ENCODE assay signal across 11 mouse cellular contexts in genomic region chr8:91551166-91551765, GRCm38 (mm10).
DNase-seq lines count a peak whose midpoint lies in the region; ATAC-seq and TF ChIP-seq lines count a peak whose summit lies in the region.
"Had no signal": no experiment of that assay in that cellular context is flagged by ENCODE, and none has a peak within 500 bp of the region (broad histone marks: within the 10 kb centered on the region; RNA-seq: fewer than 3 reads in every experiment).

No protein-coding gene starts in this region.

- no peaks in the 10 kb centered on the region for H3K9me3 ChIP-seq in forebrain, postnatal 0 days (ENCODE audit: low read length)
- no peaks in the 10 kb centered on the region for H3K9me3 ChIP-seq in forebrain, embryonic 15.5 days
- H3K9me3 ChIP-seq in liver, embryonic 12.5 days (replicated peaks) = no peaks in the 10 kb centered on the region
- H3K9me3 ChIP-seq in hindbrain, embryonic 16.5 days (ENCODE audit: control insufficient read depth, low read length) = no peaks in the 10 kb centered on the region
- H3K9me3 ChIP-seq: intestine, embryonic 15.5 days; limb, embryonic 10.5 days had no signal

- H3K4me2 ChIP-seq in forebrain, postnatal 0 days (ENCODE audit: low read depth) = no peak overlapping the region
- no peak overlapping the region for H3K4me2 ChIP-seq in forebrain, embryonic 15.5 days (replicated peaks)
- H3K4me2 ChIP-seq in liver, embryonic 12.5 days = no peak overlapping the region
- no peak overlapping the region for H3K4me2 ChIP-seq in hindbrain, embryonic 16.5 days (ENCODE audit: low read length)
- H3K4me2 ChIP-seq: intestine, embryonic 15.5 days; lung, embryonic 14.5 days had no signal

- H3K9ac ChIP-seq in forebrain, postnatal 0 days = no peak overlapping the region
- no peak overlapping the region for H3K9ac ChIP-seq in forebrain, embryonic 15.5 days (replicated peaks)
- no peak overlapping the region for H3K9ac ChIP-seq in liver, adult 2 months (ENCODE audit: low read depth, low read length)
- no peak overlapping the region for H3K9ac ChIP-seq in liver, embryonic 12.5 days
- no peak overlapping the region for H3K9ac ChIP-seq in hindbrain, embryonic 16.5 days (ENCODE audit: low read depth, low read length)
- H3K9ac ChIP-seq: intestine, embryonic 15.5 days; lung, embryonic 14.5 days had no signal

- no peak for TF ChIP-seq POLR2A in liver, adult 2 months (IDR thresholded peaks at IDR 0.05; ENCODE audit: extremely low read depth, insufficient read depth, low read length)
- no peak for TF ChIP-seq POLR2A in cerebellum, adult 2 months (IDR thresholded peaks at IDR 0.05; ENCODE audit: borderline replicate concordance, insufficient read depth, low read length)

- H3K27me3 ChIP-seq in forebrain, postnatal 0 days (ENCODE audit: insufficient read depth, low read length) = no peaks in the 10 kb centered on the region
- H3K27me3 ChIP-seq in forebrain, embryonic 15.5 days = no peaks in the 10 kb centered on the region
- no peaks in the 10 kb centered on the region for H3K27me3 ChIP-seq in liver, adult 2 months (ENCODE audit: control insufficient read depth, insufficient read depth, low read length)
- no peaks in the 10 kb centered on the region for H3K27me3 ChIP-seq in liver, embryonic 12.5 days (replicated peaks)
- H3K27me3 ChIP-seq in cerebellum, adult 2 months (ENCODE audit: control insufficient read depth, insufficient read depth, low read length) = no peaks in the 10 kb centered on the region
- no peaks in the 10 kb centered on the region for H3K27me3 ChIP-seq in hindbrain, embryonic 16.5 days (replicated peaks; ENCODE audit: control insufficient read depth, insufficient read depth, low read length)
- H3K27me3 ChIP-seq: intestine, embryonic 15.5 days had no signal

- peak; percentile 36; the same call in 1 of the 2 replicates for ATAC-seq in forebrain, postnatal 0 days
- no peak; the same call in 1 of the 2 replicates for ATAC-seq in forebrain, embryonic 15.5 days (replicated peaks)
- no peak for ATAC-seq in liver, embryonic 12.5 days
- ATAC-seq in hindbrain, embryonic 16.5 days = peak; percentile 70
- ATAC-seq in granulocyte monocyte progenitor cell, adult 5-6 weeks (replicated peaks; ENCODE audit: poor library complexity, severe bottlenecking) = no peak
- ATAC-seq: intestine, embryonic 15.5 days had no signal

- H3K27ac ChIP-seq in forebrain, postnatal 0 days (ENCODE audit: low read depth, low read length) = peak overlapping the region; percentile 54; the same call in 1 of the 2 replicates
- H3K27ac ChIP-seq in forebrain, embryonic 15.5 days (replicated peaks) = no peak overlapping the region
- H3K27ac ChIP-seq in liver, adult 2 months (replicated peaks; ENCODE audit: insufficient read depth, low read depth, low read length) = no peak overlapping the region
- no peak overlapping the region for H3K27ac ChIP-seq in liver, embryonic 12.5 days
- peak overlapping the region; percentile 44; the same call in 1 of the 2 replicates for H3K27ac ChIP-seq in cerebellum, adult 2 months (ENCODE audit: insufficient read depth, low read length)
- H3K27ac ChIP-seq in hindbrain, embryonic 16.5 days (ENCODE audit: low read depth, low read length) = peak overlapping the region; percentile 66; the same call in 1 of the 2 replicates
- H3K27ac ChIP-seq: intestine, embryonic 15.5 days; limb, embryonic 10.5 days had no signal

- no peak for DNase-seq in forebrain, postnatal 0 days
- peak; percentile 52 for DNase-seq in liver, adult 2 months (ENCODE audit: extremely low read depth, low read depth, low spot score)
- peak; percentile 56 to 59 for DNase-seq in cerebellum, adult 2 months
- no peak for DNase-seq in lung, postnatal 4 days
- DNase-seq: lung, embryonic 14.5 days had no signal

- 0 out of 2 replicates have a peak, but pooled peaks cover 8% of the 10 kb centered on the region for H3K4me1 ChIP-seq in forebrain, postnatal 0 days (ENCODE audit: insufficient read depth)
- peaks cover 25% of the 10 kb centered on the region for H3K4me1 ChIP-seq in forebrain, embryonic 15.5 days
- H3K4me1 ChIP-seq in liver, adult 2 months (ENCODE audit: control insufficient read depth, insufficient read depth, low read length) = no peaks in the 10 kb centered on the region
- H3K4me1 ChIP-seq in liver, embryonic 12.5 days = peaks cover 6% of the 10 kb centered on the region; the same call in 1 of the 2 replicates
- H3K4me1 ChIP-seq in cerebellum, adult 2 months (ENCODE audit: control insufficient read depth, insufficient read depth, low read length) = peaks cover 40% of the 10 kb centered on the region
- peaks cover 20% of the 10 kb centered on the region for H3K4me1 ChIP-seq in hindbrain, embryonic 16.5 days (ENCODE audit: control insufficient read depth, insufficient read depth, low read depth, low read length)
- H3K4me1 ChIP-seq: intestine, embryonic 15.5 days had no signal

- no peaks in the 10 kb centered on the region for H3K36me3 ChIP-seq in forebrain, postnatal 0 days (ENCODE audit: insufficient read depth)
- H3K36me3 ChIP-seq in forebrain, embryonic 15.5 days = no peaks in the 10 kb centered on the region
- no peaks in the 10 kb centered on the region for H3K36me3 ChIP-seq in liver, adult 2 months (ENCODE audit: control insufficient read depth, insufficient read depth, low read length)
- no peaks in the 10 kb centered on the region for H3K36me3 ChIP-seq in liver, embryonic 12.5 days
- no peaks in the 10 kb centered on the region for H3K36me3 ChIP-seq in hindbrain, embryonic 16.5 days (ENCODE audit: control insufficient read depth, insufficient read depth, low read length)
- H3K36me3 ChIP-seq: intestine, embryonic 15.5 days; limb, embryonic 10.5 days had no signal

- no peak overlapping the region for H3K4me3 ChIP-seq in forebrain, postnatal 0 days (ENCODE audit: low read depth, low read length)
- H3K4me3 ChIP-seq in forebrain, embryonic 15.5 days = no peak overlapping the region
- no peak overlapping the region for H3K4me3 ChIP-seq in liver, adult 2 months (ENCODE audit: insufficient read depth, low read depth, low read length)
- no peak overlapping the region for H3K4me3 ChIP-seq in liver, embryonic 12.5 days
- H3K4me3 ChIP-seq in cerebellum, adult 2 months (replicated peaks; ENCODE audit: insufficient read depth, low read depth, low read length) = no peak overlapping the region
- H3K4me3 ChIP-seq in hindbrain, embryonic 16.5 days (ENCODE audit: low read length) = no peak overlapping the region
- H3K4me3 ChIP-seq: intestine, embryonic 15.5 days; limb, embryonic 10.5 days had no signal

- peaks cover 3% of the 10 kb centered on the region; the same call in 1 of the 2 replicates for H3K79me2 ChIP-seq in liver, adult 2 months (ENCODE audit: control insufficient read depth, insufficient read depth, low read length)

- WGBS in forebrain, postnatal 0 days = 63% methylated on average over 9 of the region's 9 CpGs
- WGBS in forebrain, embryonic 15.5 days = 74% methylated on average over 9 of the region's 9 CpGs
- 73% methylated on average over 9 of the region's 9 CpGs for WGBS in liver, adult 2 months
- 77% methylated on average over 9 of the region's 9 CpGs for WGBS in liver, embryonic 12.5 days (ENCODE audit: insufficient replicate concordance)
- 29% methylated on average over 9 of the region's 9 CpGs for WGBS in cerebellum, adult 2 months
- WGBS in hindbrain, embryonic 16.5 days = 57% methylated on average over 9 of the region's 9 CpGs

- no peak for TF ChIP-seq CTCF in forebrain, postnatal 0 days (IDR thresholded peaks at IDR 0.05; ENCODE audit: low read depth)
- TF ChIP-seq CTCF in liver, adult 2 months (IDR thresholded peaks at IDR 0.05; ENCODE audit: low read depth, low read length) = no peak
- TF ChIP-seq CTCF in cerebellum, adult 2 months (IDR thresholded peaks at IDR 0.05; ENCODE audit: borderline replicate concordance, insufficient read depth, low read depth, low read length) = no peak

Comparison
In these comparisons a context has a peak if more than half of its experiments do, and no peak if none do; other contexts are left out.
1. ATAC-seq: peak in forebrain, postnatal 0 days (single experiment) and hindbrain, embryonic 16.5 days (single experiment); none in forebrain, embryonic 15.5 days (single experiment), liver, embryonic 12.5 days (single experiment) and granulocyte monocyte progenitor cell, adult 5-6 weeks (single experiment).
2. H3K27ac ChIP-seq: peak in forebrain, postnatal 0 days (single experiment), cerebellum, adult 2 months (single experiment) and hindbrain, embryonic 16.5 days (single experiment); none in forebrain, embryonic 15.5 days (single experiment), liver, adult 2 months (single experiment) and liver, embryonic 12.5 days (single experiment).
3. DNase-seq: peak in liver, adult 2 months (single experiment) and cerebellum, adult 2 months (2 of 2); none in forebrain, postnatal 0 days (single experiment) and lung, postnatal 4 days (0 of 2).